Mouse (Mus musculus) frontal cortex, postnatal 10 days (tissue): Measurements from ENCODE around the gene Cdc45.

Experiments
- DNase-seq, 2 experiments: peaks; one replicate each; pipeline ENCODE4 v3.0.0; 2022; ENCODE audit warnings: low spot score in 2 of 2, mixed read lengths in 1 of 2

Cdc45 gene

DNA sequence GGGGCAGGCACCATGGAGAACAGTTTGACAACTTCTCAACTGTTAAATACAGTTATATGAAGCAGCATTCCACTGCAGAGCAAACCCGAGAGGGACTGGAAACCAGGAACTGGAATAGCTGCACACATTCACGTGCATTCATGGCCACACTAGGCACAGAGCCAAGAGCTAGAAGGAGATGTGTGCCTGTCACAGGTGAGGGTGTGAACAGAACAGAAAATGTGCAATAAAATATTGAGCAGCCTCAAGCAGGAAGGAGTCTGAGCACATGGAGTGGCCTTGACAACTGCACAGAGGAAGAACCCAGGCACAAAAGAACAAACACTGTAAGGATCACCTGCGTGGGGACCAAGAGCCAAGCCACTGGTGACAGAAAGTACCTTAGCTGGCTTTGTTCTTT is 81.1 kb downstream of the Cdc45 start:
- DNase-seq, result no peak
